Mouse (Mus musculus) lung, embryonic 14.5 days (tissue): ENCODE data around the gene Cacng5. TPM values are rescaled to one million over a fixed set of nuclear protein-coding genes. Genes with fewer than 3 reads are reported as not detected.
A peak's percentile ranks its signal among the peaks of the same experiment; 100 is the strongest.

ENCODE experiments used
- ATAC-seq: fragments of 200-750 bp; cut with Nextera tagmentation; 2 replicates; pipeline ENCODE4 v1.8.0; 2017; ENCODE audit warnings: mild to moderate bottlenecking, moderate TSS enrichment, moderate library complexity; ENCODE audit not compliant: insufficient read depth
- DNase-seq: peaks from one replicate; pipeline ENCODE4 v3.0.0-alpha.2; 2015
- H3K27ac ChIP-seq: fragments of 300-500 bp; sonication (generic); 2 replicates; pipeline ENCODE4 v1.5.1; 2014; ENCODE audit warnings: low read depth, mild to moderate bottlenecking, moderate library complexity
- H3K27me3 ChIP-seq: fragments of 300-500 bp; sonication (generic); 2 replicates; pipeline ENCODE4 v1.6.1; 2014; ENCODE audit warnings: low read length, control low read depth; ENCODE audit not compliant: insufficient read depth
- H3K36me3 ChIP-seq: fragments of 300-500 bp; sonication (generic); 2 replicates; pipeline ENCODE4 v1.6.1; 2014; ENCODE audit warnings: control low read depth; ENCODE audit not compliant: insufficient read depth
- H3K4me1 ChIP-seq: fragments of 300-500 bp; sonication (generic); 2 replicates; pipeline ENCODE4 v1.6.1; 2014; ENCODE audit warnings: antibody characterized with exemption, control low read depth; ENCODE audit not compliant: insufficient read depth
- H3K4me2 ChIP-seq: fragments of 300-500 bp; sonication (generic); 2 replicates; pipeline ENCODE4 v1.6.1; 2014; ENCODE audit warnings: mild to moderate bottlenecking
- H3K4me3 ChIP-seq: fragments of 300-500 bp; sonication (generic); 2 replicates; pipeline ENCODE4 v1.5.1; 2014; ENCODE audit warnings: low read depth, low read length
- H3K9ac ChIP-seq: fragments of 300-500 bp; sonication (generic); 2 replicates; pipeline ENCODE4 v1.6.1; 2014
- H3K9me3 ChIP-seq: fragments of 300-500 bp; sonication (generic); 2 replicates; pipeline ENCODE4 v1.6.1; 2016; ENCODE audit warnings: low read depth, low read length, control low read depth
- CTCF ChIP-seq: IDR thresholded peaks from 2 replicates; pipeline ENCODE4 v1.5.1; 2016; ENCODE audit warnings: antibody characterized with exemption, low read depth
- WGBS: fragments of 180-500 bp; shearing (Covaris S2); extraction: QIAGEN DNeasy Blood & Tissue Kit; methylation state at CpG from one replicate; pipeline ENCODE4 v1.1.7; 2014; 5-methylcytosine and 5-hydroxymethylcytosine counted together
- polyA plus RNA-seq: library from polyadenylated mRNA; unstranded; fragments of >200 nt; fragmentation: Nextera tagmentation; extraction: Ambion mirVana; gene quantifications from 2 replicates; pipeline ENCODE4 v1.2.1, GENCODE M21; 2014

Cacng5 gene
- polyA plus RNA-seq, 1 experiment from 2014 or later: 0.16 TPM

DNA sequence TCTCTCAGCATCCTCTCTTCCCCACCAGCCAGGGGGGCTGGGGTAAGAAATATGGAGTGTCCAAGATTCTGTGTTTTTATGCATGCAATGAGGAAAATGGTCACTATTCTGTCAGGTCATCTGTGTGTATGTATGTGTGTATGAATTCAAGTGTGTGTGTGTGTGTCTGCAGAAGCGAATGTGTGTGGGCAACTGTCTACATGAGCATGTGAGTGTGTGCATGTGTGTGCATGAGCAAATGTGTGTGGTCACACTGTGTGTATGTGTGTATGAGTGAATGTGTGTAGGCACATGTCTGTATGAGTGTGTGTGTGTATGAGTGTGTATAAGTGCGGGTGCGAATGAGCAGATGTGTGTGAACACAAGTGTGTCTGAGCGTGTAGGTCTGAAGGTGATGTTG is 55.0 kb downstream of the Cacng5 start:
- H3K27me3 ChIP-seq: peaks cover 5% of the 10 kb centered on the region; the same call in 1 of the 2 replicates

DNA sequence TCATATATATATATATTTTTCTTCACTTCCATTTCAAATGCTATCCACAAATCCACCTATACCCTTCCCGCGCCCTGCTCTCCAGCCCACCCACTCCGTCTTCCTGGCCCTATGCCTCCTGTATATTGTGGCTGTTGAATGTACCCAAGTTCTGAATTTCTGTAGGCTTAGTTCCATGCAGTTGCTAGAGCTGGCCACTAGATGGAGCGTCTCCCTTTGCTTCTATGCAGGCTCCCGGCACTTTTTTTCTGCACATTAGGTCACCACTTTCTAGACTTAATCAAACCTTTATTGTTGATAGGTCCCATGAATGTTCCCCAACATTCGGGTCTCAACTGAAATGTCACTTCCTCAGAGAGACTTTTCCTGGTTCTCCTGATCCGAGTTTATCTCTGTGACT is 55.6 kb downstream of the Cacng5 start:
- Histone ChIP-seq H3K4me3 (no peak overlapping the region), H3K27me3 (peaks cover 5% of the 10 kb centered on the region; the same call in 1 of the 2 replicates), H3K9me3 (no peaks in the 10 kb centered on the region), H3K27ac (no peak overlapping the region), H3K4me1 (no peaks in the 10 kb centered on the region), H3K36me3 (no peaks in the 10 kb centered on the region), H3K4me2 (no peak overlapping the region), H3K9ac (no peak overlapping the region)
- peak; percentile 90 for TF ChIP-seq CTCF
- ATAC-seq (no peak), DNase-seq (peak; percentile 89)
- WGBS: 14% methylated on average over 7 of the region's 7 CpGs

More for the DNA sequence above, 55.0 kb downstream of the Cacng5 start:
- H3K4me2 ChIP-seq: no peak overlapping the region
- TF ChIP-seq CTCF: no peak
- H3K36me3 ChIP-seq: no peaks in the 10 kb centered on the region
- 96% methylated on average over 4 of the region's 4 CpGs for WGBS
- H3K4me3 ChIP-seq: no peak overlapping the region
- no peak for DNase-seq
- H3K27ac ChIP-seq: no peak overlapping the region
- H3K4me1 ChIP-seq: no peaks in the 10 kb centered on the region
- no peak overlapping the region for H3K9ac ChIP-seq
- no peak for ATAC-seq
- H3K9me3 ChIP-seq: no peaks in the 10 kb centered on the region

DNA sequence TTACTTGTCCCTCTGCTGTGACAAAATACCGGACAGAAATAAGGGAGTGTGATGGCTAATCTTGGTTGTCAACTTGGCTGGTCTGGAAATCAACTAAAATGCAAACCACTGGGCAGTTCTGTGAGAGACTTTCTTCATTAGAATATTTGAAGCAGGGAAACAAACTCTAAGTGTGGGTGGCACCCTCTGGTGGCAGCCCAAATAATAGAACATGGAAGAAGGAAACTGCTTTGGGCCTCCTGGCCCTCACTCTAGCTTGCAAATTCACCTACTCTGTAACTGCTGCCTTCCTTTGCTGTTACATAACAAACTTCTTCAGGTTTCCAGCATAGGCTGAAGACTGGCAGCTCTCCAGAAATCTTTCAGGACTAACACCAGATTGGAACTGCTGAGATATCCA is 61.8 kb downstream of the Cacng5 start:
- H3K4me1 ChIP-seq: no peaks in the 10 kb centered on the region
- DNase-seq: peak; percentile 81
- H3K9ac ChIP-seq: no peak overlapping the region

DNA sequence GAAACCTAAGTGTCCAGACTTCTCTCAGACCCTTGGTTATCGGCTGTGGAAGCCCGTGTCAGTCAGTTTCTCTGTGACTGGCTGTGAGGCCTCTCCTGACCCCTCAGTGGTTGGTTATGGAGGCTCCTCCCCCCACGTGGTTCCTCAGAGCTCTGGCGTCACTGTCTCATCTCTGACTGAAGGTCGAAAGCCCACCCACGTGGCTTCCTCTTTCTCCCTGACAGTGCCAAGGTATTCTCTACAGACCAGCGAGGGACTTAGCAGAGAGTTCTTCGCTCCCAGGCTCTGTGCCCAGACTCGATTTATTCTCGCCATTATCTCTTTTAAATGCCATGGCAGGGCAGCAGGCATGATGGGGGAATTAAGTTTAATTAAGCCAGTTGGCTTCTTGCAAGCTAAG is 65.2 kb downstream of the Cacng5 start:
- 37% methylated on average over 10 of the region's 10 CpGs for WGBS
- H3K27ac ChIP-seq: no peak overlapping the region

More for the DNA sequence above, 61.8 kb downstream of the Cacng5 start:
- no peak overlapping the region for H3K4me2 ChIP-seq
- WGBS: 29% methylated on average over 1 of the region's 1 CpGs
- TF ChIP-seq CTCF: peak; percentile 74
- H3K27ac ChIP-seq: no peak overlapping the region
- H3K27me3 ChIP-seq: 0 out of 2 replicates have a peak, but pooled peaks cover under 1% of the 10 kb centered on the region
- no peaks in the 10 kb centered on the region for H3K9me3 ChIP-seq
- no peak for ATAC-seq
- H3K36me3 ChIP-seq: no peaks in the 10 kb centered on the region
- H3K4me3 ChIP-seq: no peak overlapping the region

DNA sequence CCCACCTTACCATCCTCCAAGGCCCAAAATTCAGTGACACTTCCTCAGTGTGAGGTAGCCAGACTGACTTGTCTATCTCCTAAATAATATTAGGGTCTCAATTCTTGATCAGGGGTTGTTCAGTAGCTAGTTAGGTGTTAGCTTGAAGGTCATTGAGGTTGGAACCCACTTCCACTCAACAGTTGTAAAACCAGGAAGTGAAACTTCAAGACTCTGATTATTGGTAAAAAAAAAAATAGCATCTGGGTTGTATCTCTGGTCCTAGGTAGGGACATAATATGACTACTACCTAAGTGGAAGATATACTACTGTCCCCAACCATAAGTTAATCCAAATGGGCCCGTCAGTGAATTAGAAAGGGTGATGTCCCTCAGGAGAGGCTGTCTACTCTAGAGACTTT is 70.7 kb downstream of the Cacng5 start:
- ATAC-seq: no peak
- Histone ChIP-seq H3K27ac (no peak overlapping the region), H3K9ac (no peak overlapping the region), H3K4me3 (no peak overlapping the region), H3K4me1 (no peaks in the 10 kb centered on the region), H3K4me2 (no peak overlapping the region), H3K27me3 (no peaks in the 10 kb centered on the region), H3K36me3 (no peaks in the 10 kb centered on the region), H3K9me3 (no peaks in the 10 kb centered on the region)
- WGBS: 71% methylated on average over 1 of the region's 1 CpGs
- DNase-seq: no peak
- TF ChIP-seq CTCF: no peak

More for the DNA sequence above, 65.2 kb downstream of the Cacng5 start:
- no peaks in the 10 kb centered on the region for H3K9me3 ChIP-seq
- TF ChIP-seq CTCF: no peak
- ATAC-seq (no peak), DNase-seq (peak; percentile 44)
- H3K4me2 ChIP-seq: no peak overlapping the region
- H3K4me3 ChIP-seq: no peak overlapping the region
- H3K36me3 ChIP-seq: no peaks in the 10 kb centered on the region
- no peaks in the 10 kb centered on the region for H3K4me1 ChIP-seq
- H3K9ac ChIP-seq: no peak overlapping the region
- no peaks in the 10 kb centered on the region for H3K27me3 ChIP-seq

DNA sequence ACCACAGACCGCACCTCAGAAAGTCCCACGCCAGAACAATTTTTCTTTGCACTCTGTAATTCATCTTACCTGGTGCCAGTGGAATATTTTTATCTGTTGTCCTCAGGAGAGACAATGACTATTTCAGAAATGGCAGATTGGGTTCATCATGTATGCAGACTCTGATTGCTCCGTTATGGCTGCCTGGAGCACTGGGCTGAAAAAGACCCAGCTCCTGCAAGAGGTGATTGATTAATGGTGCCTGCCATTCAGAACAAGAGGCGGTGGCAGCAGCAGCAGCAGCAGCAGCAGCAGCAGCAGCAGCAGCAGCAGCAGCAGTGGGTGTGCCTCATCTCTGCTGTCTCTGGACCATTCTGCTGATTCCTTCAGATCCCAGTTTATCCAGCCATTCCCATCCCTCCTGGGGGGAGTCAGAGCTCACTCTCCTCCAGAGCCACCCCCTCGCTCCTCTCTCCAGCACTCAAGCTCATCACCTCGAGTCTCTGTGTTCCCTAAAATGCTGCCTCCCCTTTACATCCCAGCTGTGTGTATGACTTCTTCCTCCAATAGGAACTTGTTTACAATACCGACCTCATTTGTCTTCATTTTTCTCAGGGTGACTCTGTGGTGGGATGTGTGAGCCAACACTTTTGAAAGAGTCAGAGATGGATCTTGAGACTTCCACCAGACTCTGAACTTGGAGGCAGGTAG is 81.4 kb downstream of the Cacng5 start:
- 52% methylated on average over 7 of the region's 7 CpGs for WGBS
- no peak for ATAC-seq
- no peak for TF ChIP-seq CTCF

More for the DNA sequence above, 81.4 kb downstream of the Cacng5 start:
- H3K4me3 ChIP-seq: no peak overlapping the region
- no peak overlapping the region for H3K4me2 ChIP-seq
- H3K27me3 ChIP-seq: no peaks in the 10 kb centered on the region
- DNase-seq: no peak
- H3K36me3 ChIP-seq: no peaks in the 10 kb centered on the region
- no peaks in the 10 kb centered on the region for H3K4me1 ChIP-seq
- H3K9me3 ChIP-seq: no peaks in the 10 kb centered on the region
- H3K9ac ChIP-seq: no peak overlapping the region
- H3K27ac ChIP-seq: no peak overlapping the region

Other genes with a start within 250 kb of the Cacng5 start
- gene Cacng1, start 198.5 kb downstream of the Cacng5 start, polyA plus RNA-seq: 0.15 and 0.20 TPM in 2 replicates
- 2.2 and 2.3 TPM in 2 replicates for gene Cacng4, start 120.5 kb downstream of the Cacng5 start, polyA plus RNA-seq